Mouse (Mus musculus) midbrain, embryonic 16.5 days (tissue): ENCODE measurements around the gene Hacd3. TPM values are rescaled to one million over a fixed set of nuclear protein-coding genes. Genes with fewer than 3 reads are reported as not detected.
"Not testable (repeated sequence)": the region's sequence is repeated elsewhere in the genome, so short reads cannot be mapped to it uniquely, and the experiment has no call there.

ENCODE experiments used
- ATAC-seq: fragments of 200-750 bp; cut with Nextera tagmentation; 2 replicates; pipeline ENCODE4 v1.8.0; 2017; ENCODE audit warnings: moderate TSS enrichment
- H3K27ac ChIP-seq: fragments of 300-500 bp; sonication (generic); 2 replicates; pipeline ENCODE4 v1.5.1; 2014; ENCODE audit warnings: mild to moderate bottlenecking, low read length, mixed read lengths
- H3K27me3 ChIP-seq: fragments of 300-500 bp; sonication (generic); 2 replicates; pipeline ENCODE4 v1.6.1; 2014; ENCODE audit warnings: low read depth, low read length, mixed read lengths; ENCODE audit not compliant: control insufficient read depth, insufficient read depth
- H3K36me3 ChIP-seq: fragments of 300-500 bp; sonication (generic); 2 replicates; pipeline ENCODE4 v1.6.1; 2014; ENCODE audit warnings: mild to moderate bottlenecking, low read length, moderate library complexity, mixed read lengths; ENCODE audit not compliant: control insufficient read depth, insufficient read depth
- H3K4me1 ChIP-seq: fragments of 300-500 bp; sonication (generic); 2 replicates; pipeline ENCODE4 v1.6.1; 2014; ENCODE audit warnings: mild to moderate bottlenecking, low read length, mixed read lengths; ENCODE audit not compliant: control insufficient read depth, insufficient read depth
- H3K4me2 ChIP-seq: fragments of 300-500 bp; sonication (generic); 2 replicates; pipeline ENCODE4 v1.6.1; 2014; ENCODE audit warnings: mild to moderate bottlenecking, low read length, mixed read lengths
- H3K4me3 ChIP-seq: fragments of 300-500 bp; sonication (generic); 2 replicates; pipeline ENCODE4 v1.5.1; 2014; ENCODE audit warnings: low read depth, mild to moderate bottlenecking, low read length, moderate library complexity, mixed read lengths
- H3K9ac ChIP-seq: fragments of 300-500 bp; sonication (generic); 2 replicates; pipeline ENCODE4 v1.6.1; 2014; ENCODE audit warnings: low read depth, low read length, mixed read lengths
- H3K9me3 ChIP-seq: fragments of 300-500 bp; sonication (generic); replicated peaks from 2 replicates; pipeline ENCODE4 v1.6.1; 2014; ENCODE audit warnings: mild to moderate bottlenecking, low read length, mixed read lengths; ENCODE audit not compliant: control insufficient read depth, poor library complexity, severe bottlenecking
- WGBS: fragments of 180-500 bp; shearing (Covaris S2); extraction: QIAGEN DNeasy Blood & Tissue Kit; methylation state at CpG from one replicate; pipeline ENCODE4 v1.1.7; 2014; 5-methylcytosine and 5-hydroxymethylcytosine counted together
- polyA plus RNA-seq: library from polyadenylated mRNA; unstranded; fragments of >200 nt; fragmentation: Nextera tagmentation; extraction: Ambion mirVana; gene quantifications from 2 replicates; pipeline ENCODE4 v1.2.1, GENCODE M21; 2015

Gene Hacd3
- polyA plus RNA-seq, 1 experiment from 2014 or later: 246 TPM

GRCm38 (mm10) chr9:65032269-65033108 is 11.0 kb upstream of the Hacd3 start, which contains the start of gene Dpp8:
Gene Dpp8 (plus strand): TSS chr9:65032414.
- peak within 1 kb of the TSS; percentile 92 for H3K27ac ChIP-seq
- no peaks in the 10 kb centered on the region for H3K36me3 ChIP-seq
- peak within 1 kb of the TSS; percentile 98 for H3K4me3 ChIP-seq
- peak within 1 kb of the TSS; percentile 93 for H3K4me2 ChIP-seq
- H3K4me1 ChIP-seq: peaks cover 9% of the 10 kb centered on the region
- no peaks in the 10 kb centered on the region for H3K27me3 ChIP-seq
- peak; percentile 96 for ATAC-seq
- no peaks in the 10 kb centered on the region for H3K9me3 ChIP-seq
- peak within 1 kb of the TSS; percentile 99 for H3K9ac ChIP-seq
- WGBS: under 1% methylated on average over 75 of the region's 85 CpGs

- H3K27ac ChIP-seq: no peak overlapping the region
- WGBS: 36% methylated on average over 4 of the region's 4 CpGs
- H3K4me1 ChIP-seq: peaks cover 9% of the 10 kb centered on the region
- ATAC-seq: no peak
- H3K27me3 ChIP-seq: no peaks in the 10 kb centered on the region
- no peak overlapping the region for H3K9ac ChIP-seq
- no peaks in the 10 kb centered on the region for H3K9me3 ChIP-seq
- no peak overlapping the region for H3K4me2 ChIP-seq
- H3K36me3 ChIP-seq: no peaks in the 10 kb centered on the region
- H3K4me3 ChIP-seq: peak overlapping the region; percentile 98; the same call in 1 of the 2 replicates
These were observed 10.4 kb upstream of the Hacd3 start for GRCm38 (mm10) chr9:65031894-65032268.

- 80% methylated on average over 5 of the region's 5 CpGs for WGBS
- not testable (repeated sequence) for H3K4me2 ChIP-seq, H3K27me3 ChIP-seq, ATAC-seq, H3K4me1 ChIP-seq, H3K36me3 ChIP-seq, H3K4me3 ChIP-seq, H3K27ac ChIP-seq, H3K9me3 ChIP-seq, H3K9ac ChIP-seq
These were observed 9.9 kb upstream of the Hacd3 start for GRCm38 (mm10) chr9:65031355-65031754.

- H3K27me3 ChIP-seq: no peaks in the 10 kb centered on the region
- H3K9me3 ChIP-seq: no peaks in the 10 kb centered on the region
- WGBS: 89% methylated on average over 5 of the region's 5 CpGs
- H3K27ac ChIP-seq: no peak overlapping the region
- no peak overlapping the region for H3K9ac ChIP-seq
- ATAC-seq: no peak
- no peaks in the 10 kb centered on the region for H3K36me3 ChIP-seq
- H3K4me1 ChIP-seq: peaks cover 5% of the 10 kb centered on the region
- no peak overlapping the region for H3K4me3 ChIP-seq
- H3K4me2 ChIP-seq: no peak overlapping the region
These were observed 6.8 kb upstream of the Hacd3 start for GRCm38 (mm10) chr9:65028313-65028712.

DNA sequence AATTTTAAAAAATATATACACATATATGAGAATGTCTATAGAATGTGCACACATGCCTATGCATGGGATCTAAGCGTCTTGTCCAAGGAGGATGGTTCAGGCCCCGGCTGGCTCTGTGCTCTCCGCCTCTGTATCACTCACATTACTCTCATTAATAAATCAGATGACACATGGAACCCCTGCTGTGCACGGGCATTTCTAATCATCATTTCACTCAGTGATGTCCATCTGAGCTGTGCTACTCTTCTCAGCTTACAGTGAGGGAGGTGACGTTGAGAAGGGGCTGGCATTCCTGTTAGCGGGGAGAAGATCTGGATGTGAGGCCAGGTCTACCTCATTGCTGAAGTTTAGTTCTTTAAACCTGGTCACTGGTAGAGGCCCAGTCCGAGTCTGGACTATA is 5.7 kb upstream of the Hacd3 start:
- H3K27ac ChIP-seq: no peak overlapping the region
- no peak overlapping the region for H3K4me3 ChIP-seq
- H3K4me2 ChIP-seq: no peak overlapping the region
- no peaks in the 10 kb centered on the region for H3K9me3 ChIP-seq
- ATAC-seq: no peak
- H3K36me3 ChIP-seq: no peaks in the 10 kb centered on the region
- H3K4me1 ChIP-seq: peaks cover 5% of the 10 kb centered on the region
- no peak overlapping the region for H3K9ac ChIP-seq
- no peaks in the 10 kb centered on the region for H3K27me3 ChIP-seq
- 78% methylated on average over 7 of the region's 7 CpGs for WGBS

DNA sequence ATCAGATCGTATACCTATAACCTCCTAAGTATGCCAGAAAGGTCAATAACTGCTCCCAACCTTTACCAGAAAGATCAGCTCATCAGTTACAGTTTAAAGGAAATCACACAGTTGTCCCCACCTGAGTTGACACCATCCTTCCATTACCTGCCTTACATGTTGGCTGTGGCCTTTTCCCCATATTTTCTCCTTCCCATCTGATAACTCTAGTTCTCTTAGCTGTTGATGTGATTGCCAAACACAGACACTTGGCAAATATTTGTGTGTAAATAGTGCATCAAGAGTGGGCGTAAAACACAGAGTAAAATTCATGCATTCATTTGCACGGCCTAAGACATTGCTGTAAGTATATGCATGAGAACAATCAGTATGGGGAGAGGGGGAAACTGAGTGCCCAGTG is 2.0 kb upstream of the Hacd3 start:
- Histone ChIP-seq H3K9ac (no peak overlapping the region), H3K36me3 (no peaks in the 10 kb centered on the region), H3K27me3 (no peaks in the 10 kb centered on the region), H3K4me2 (no peak overlapping the region), H3K27ac (no peak overlapping the region), H3K4me3 (no peak overlapping the region), H3K4me1 (peaks cover 32% of the 10 kb centered on the region), H3K9me3 (no peaks in the 10 kb centered on the region)
- no peak for ATAC-seq
- WGBS: 92% methylated on average over 3 of the region's 3 CpGs

GRCm38 (mm10) chr9:65022580-65023135 is 1.2 kb upstream of the Hacd3 start:
- Histone ChIP-seq H3K4me3 (no peak overlapping the region), H3K27ac (peak overlapping the region; percentile 93), H3K4me2 (no peak overlapping the region), H3K36me3 (no peaks in the 10 kb centered on the region), H3K9me3 (no peaks in the 10 kb centered on the region), H3K9ac (0 out of 2 replicates have a peak overlapping the region, but pooled peaks have one; percentile 68), H3K4me1 (peaks cover 40% of the 10 kb centered on the region), H3K27me3 (no peaks in the 10 kb centered on the region)
- no peak for ATAC-seq
- WGBS: 66% methylated on average over 4 of the region's 4 CpGs

- WGBS: 18% methylated on average over 9 of the region's 9 CpGs
- Histone ChIP-seq H3K36me3 (no peaks in the 10 kb centered on the region), H3K27me3 (no peaks in the 10 kb centered on the region), H3K4me1 (peaks cover 46% of the 10 kb centered on the region), H3K9me3 (no peaks in the 10 kb centered on the region), H3K27ac (peak overlapping the region; percentile 93), H3K4me2 (peak overlapping the region; percentile 90), H3K9ac (peak overlapping the region; percentile 68; the same call in 1 of the 2 replicates), H3K4me3 (peak overlapping the region; percentile 100)
- ATAC-seq: no peak
These were observed 540 bp upstream of the Hacd3 start for GRCm38 (mm10) chr9:65021887-65022579.

DNA sequence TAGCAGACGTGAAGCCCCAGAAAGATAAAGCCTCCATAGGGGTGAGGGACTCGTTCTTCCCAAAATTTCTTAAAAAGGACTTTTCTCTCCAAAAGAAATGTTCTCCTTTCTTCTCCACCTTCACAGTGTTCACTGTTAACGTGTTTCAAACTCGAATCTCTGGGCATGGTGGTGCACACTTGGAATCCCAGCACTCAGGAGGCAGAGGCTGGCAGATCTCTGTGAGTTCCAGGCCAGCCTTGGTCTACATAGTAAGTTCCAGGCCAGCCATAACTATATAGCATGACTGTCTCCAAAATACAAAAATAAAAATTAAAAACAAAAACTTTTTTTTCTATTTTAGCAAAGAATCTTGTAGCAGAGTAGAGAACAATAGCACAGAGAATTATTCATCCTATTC is 1.4 kb downstream of the Hacd3 start:
- H3K36me3 ChIP-seq: no peaks in the 10 kb centered on the region
- peaks cover 59% of the 10 kb centered on the region for H3K4me1 ChIP-seq
- H3K9me3 ChIP-seq: no peaks in the 10 kb centered on the region
- H3K27me3 ChIP-seq: no peaks in the 10 kb centered on the region
- 77% methylated on average over 4 of the region's 4 CpGs for WGBS
- H3K9ac ChIP-seq: peak overlapping the region; percentile 99; the same call in 1 of the 2 replicates
- ATAC-seq: no peak
- H3K4me2 ChIP-seq: peak overlapping the region; percentile 90
- H3K27ac ChIP-seq: no peak overlapping the region
- peak overlapping the region; percentile 100 for H3K4me3 ChIP-seq
